Mouse (Mus musculus): ENCODE results near the gene Olfr288.

Gene Olfr288

DNA sequence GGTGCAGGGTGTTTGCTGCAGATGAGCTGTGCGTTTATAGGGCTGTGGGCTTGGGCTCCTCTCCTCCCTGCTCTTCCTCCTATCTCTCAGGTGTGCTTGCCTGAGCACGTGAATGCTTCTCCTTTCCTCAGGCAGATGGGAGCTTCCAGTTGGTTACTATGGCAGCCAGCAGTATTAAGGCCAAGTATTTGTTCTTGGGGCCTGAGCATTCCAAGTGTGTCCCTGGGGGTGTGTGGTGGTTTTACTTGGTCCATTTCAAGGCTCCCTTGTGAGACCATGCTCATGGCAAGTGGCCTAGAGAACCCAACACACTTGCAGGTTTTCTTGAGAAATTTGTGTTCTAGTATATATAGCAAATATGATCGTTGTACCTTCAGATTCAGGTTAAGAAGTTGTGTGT is at the start of gene Olfr288:
Gene Olfr288 (minus strand): TSS at position 101 of the 400 bp plus-strand sequence.
- no peak for DNase-seq (ENCODE audit: low spot score)

DNA sequence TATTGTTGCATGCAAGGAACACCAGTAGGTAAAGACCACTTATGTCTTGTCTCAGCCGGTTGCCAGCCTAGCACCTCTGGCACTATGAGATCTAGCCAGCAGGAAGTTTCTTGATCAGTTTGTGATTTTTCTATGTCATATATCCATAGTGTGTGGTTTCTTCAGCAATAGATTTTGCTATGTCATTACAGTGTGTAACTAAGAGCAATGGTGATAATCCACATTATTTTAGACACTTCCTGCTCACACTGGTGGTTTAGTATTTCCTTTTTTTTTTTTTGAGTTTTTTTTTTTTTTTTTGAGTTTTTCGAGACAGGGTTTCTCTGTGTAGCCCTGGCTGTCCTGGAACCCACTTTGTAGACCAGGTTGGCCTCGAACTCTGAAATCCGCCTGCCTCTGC is 40.1 kb upstream of the Olfr288 start:
- DNase-seq (ENCODE audit: low spot score): no peak

DNA sequence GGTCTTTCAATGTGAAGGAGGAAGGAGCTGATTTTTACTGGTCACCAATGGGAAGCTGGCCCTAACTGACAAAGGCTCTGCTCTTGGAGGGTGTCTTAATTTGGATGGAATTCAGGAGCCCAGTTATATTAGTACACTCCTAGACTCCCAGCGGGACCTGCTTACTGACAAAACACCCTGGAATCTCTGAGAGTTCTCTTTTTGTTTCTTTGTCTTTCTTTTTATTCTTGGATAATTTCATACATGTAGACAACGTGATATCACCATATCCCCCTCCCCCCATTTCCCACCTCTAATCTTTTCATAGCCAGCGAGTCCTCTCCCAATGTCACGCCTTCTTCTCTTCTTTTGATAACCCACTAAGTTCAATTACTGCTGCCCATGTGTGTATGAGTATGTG is 39.0 kb upstream of the Olfr288 start, which contains the start of gene Olfr286:
Gene Olfr286 (minus strand): TSS at position 101 of the 400 bp plus-strand sequence.
- DNase-seq (ENCODE audit: low spot score): no peak

DNA sequence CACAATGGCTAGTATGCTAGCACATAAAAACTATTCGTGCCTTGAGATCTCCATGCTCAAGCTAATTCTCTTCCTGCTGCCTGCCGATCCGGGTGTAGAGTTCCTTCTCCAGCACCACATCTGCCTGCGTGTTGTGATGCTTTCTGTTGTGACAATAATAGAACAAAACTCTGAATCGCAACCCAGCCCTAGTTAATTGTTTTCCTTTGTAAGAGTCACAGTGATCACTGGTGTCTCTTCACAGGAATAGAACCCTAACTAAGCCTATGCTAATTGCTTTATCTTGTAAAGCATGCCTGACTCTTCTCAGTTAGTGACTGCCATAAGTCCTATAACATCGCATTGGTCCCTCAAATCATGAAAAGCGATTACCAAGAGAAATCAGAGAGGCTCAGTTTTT is 30.8 kb upstream of the Olfr288 start:
- no peak for DNase-seq (ENCODE audit: low spot score)

DNA sequence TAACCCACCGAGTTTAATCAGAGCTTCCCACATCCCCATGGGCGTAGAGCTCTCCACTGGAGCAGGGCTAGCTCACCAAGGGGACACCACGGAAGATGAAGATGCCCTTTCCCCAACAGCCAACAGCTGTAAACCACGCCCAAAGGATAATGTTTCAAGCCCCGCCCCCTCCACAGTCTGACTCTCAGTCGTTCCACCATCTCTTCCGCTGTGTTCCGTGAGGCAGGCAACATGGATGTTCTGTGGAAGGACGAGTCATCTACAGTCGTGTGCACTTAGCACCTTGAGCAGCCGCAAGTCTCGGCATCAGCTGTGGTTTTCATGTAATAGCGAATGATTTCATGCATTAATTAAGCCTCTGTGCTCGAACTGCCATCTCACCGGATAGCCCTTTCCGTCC is 30.3 kb upstream of the Olfr288 start:
- no peak for DNase-seq (ENCODE audit: low spot score)

DNA sequence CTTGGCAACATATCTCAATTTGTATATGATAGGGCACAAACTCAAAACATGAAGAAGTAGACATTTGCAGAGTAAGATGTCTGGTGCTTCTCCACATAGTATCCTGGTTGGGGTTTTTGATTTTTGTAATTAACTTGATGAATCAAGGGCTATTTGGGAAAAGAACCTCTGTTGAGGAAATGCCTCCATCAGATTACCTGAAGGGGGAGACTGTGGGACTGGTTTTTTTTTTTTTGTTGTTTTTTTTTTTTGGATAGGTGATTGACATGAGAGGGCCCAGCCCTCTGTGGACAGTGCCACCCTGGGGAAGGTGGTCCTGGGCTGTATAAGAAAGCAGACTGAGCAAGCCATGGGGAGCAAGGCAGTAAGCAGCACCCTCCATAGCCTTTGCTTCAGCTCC is 27.0 kb upstream of the Olfr288 start:
- DNase-seq (ENCODE audit: low spot score): no peak

DNA sequence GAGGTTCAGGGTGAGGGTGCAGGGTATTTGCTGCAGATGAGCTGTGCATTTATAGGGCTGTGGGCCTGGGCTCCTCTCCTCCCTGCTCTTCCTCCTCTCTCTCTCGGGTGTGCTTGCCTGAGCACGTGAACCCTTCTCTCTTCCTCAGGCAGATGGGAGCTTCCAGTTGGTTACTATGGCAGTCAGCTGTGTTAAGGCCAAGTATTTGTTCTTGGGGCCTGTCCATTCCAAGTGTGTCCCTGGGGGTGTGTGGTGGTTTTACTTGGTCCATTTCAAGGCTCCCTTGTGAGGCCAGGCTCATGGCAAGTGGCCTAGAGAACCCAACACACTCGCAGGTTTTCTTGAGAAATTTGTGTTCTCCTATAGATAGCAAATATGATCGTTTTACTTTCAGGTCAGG is 25.5 kb upstream of the Olfr288 start, which contains the start of the genes Gm44579 and Olfr287:
Gene Gm44579 (minus strand): TSS at position 101 of the 400 bp plus-strand sequence.
Gene Olfr287 (minus strand): TSS at position 180 of the 400 bp plus-strand sequence.
- DNase-seq (ENCODE audit: low spot score): no peak

DNA sequence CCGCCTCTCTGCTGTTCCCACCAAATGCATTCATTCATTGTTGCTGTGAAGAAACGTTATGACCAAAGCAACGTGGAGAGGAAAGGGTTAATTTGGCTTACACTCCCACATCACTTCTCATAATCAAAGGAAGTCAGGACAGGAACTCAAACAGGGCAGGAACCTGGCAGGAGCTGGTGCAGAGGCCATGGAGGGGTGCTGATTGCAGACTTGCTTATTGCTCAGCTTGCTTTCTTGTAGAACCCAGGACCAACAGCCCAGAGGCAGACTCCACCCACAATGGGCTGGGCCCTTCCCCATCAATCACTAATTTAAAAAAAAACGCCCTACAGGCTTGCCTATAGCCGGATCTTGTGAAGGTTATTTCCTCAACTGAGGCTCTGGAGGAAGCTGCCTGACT is 18.8 kb upstream of the Olfr288 start:
- DNase-seq (ENCODE audit: low spot score): no peak

DNA sequence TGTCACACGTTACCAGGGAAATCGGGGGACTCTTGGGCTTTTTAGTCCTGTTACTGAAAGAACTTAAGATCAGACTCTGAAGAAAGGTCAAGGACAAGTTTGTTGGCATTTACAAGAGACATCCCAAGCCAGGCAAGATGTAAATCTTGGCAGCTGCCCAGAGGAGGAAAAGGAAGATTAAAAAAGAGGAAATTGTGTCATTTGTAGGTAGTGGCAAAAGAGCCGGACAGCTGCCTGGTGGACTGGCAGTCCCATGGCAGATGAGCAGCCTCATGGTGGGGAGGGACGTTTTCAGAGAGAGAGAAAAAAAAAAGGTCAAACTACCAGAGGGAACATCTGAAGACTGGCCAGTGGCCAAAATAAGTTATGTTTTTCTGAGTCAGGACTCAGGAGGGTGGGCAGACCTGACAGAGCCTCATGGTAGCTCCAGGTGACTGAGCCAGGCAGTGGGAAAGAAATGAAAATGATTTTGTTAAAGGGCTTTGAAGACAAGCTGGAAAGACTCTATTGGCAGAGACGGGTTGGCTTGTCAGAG is 18.1 kb upstream of the Olfr288 start:
- DNase-seq (ENCODE audit: low spot score): no peak

DNA sequence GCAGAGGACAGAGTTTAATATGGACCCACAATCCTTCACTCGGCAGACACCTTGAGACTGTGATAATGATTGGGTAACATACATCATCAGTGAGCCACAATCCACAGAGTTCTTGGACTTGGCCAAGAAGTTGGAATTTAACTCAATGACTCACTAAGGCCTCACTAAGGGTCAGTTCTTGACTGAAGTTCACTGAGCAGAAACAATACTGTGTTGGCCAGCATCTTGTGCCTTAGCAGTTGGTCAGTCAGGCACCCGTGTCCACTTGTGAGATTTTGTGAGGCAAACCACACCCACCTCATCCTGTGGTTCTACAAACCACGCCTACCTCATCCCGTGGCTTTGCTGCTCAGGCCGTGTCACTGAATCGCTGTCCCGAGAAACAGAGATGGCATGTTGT is 14.3 kb upstream of the Olfr288 start:
- no peak for DNase-seq (ENCODE audit: low spot score)

DNA sequence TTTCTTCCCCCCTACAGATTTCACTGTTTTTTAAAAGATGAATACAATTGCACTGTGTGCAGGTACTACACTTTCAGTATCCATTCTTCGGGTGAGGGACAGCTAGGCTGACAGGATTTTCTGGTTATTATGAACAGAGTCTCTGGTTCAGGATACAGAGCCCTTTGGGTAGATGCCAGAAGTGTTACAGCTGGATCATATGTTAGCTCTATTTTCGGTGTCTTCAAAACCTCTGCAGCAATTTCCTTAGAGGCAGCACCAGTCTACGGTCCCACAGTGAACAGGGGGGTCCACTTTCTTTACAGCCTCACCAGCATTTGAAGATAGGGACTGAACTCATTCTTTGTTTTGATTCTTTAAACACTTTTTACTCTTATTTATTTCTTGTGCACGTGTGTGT is 10.9 kb downstream of the Olfr288 start:
- no peak for DNase-seq (ENCODE audit: low spot score)

DNA sequence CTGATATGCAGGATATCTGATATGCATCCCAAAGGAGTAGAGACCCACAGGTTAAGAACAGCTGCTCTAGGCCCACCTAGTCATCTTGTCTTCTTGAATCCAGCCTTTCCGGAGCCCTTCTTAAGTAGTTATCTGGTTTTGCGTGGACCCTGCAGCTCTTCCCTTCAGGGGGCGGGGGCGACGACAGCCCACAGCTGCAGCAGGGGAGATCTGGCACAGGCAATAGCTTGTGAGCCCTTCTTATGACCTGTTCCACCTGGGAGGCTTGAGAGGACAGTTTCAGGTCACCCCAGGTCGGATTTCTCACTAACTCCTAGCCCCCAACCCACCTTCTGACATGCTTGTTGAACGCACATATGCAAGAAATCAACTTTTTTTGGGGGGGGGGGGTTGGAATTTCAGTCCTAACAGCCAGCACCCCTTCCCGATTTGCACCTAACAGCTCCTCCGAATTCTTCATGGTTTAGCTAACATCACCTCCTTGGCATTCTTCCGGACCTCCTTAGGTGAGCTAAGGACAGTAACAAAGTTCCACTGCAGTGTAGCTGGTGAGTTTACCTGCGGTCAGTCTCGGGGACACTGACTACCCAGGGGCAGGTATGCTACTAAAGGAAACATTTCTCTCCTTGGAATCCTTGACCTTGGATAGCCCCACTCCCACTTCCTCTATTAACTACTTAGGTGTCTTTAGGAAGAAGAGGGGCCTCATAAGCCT is 13.3 kb downstream of the Olfr288 start:
- DNase-seq (ENCODE audit: low spot score): no peak

DNA sequence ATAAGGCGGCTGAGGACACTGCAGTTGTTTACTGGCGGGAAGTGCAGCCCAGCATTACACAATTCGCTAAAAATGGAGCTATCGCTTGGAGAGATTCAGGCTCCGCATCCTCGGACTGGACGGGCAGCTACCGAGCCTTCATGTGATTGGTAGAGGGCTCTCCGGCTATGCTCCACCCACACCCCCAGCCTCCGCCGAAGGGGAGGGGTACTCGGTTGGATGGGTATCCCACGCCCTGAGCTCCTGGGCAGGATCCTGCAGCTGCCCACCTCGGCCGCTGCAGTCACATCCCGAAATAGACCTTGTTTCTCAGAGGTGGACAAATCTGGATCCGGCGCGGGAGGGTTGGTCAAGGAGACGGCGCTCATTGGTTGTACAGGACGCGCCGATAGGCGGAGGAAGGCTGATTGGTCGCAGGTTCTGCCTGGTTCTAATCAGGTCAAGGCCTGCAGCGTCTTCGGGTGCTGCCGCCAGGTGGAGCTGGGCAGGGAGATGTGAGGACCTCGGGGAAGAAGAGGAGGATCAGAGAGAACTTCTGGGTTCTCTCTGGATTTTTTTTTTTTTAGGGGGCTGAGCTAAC is 14.1 kb downstream of the Olfr288 start:
- DNase-seq (ENCODE audit: low spot score): peak; percentile 61

DNA sequence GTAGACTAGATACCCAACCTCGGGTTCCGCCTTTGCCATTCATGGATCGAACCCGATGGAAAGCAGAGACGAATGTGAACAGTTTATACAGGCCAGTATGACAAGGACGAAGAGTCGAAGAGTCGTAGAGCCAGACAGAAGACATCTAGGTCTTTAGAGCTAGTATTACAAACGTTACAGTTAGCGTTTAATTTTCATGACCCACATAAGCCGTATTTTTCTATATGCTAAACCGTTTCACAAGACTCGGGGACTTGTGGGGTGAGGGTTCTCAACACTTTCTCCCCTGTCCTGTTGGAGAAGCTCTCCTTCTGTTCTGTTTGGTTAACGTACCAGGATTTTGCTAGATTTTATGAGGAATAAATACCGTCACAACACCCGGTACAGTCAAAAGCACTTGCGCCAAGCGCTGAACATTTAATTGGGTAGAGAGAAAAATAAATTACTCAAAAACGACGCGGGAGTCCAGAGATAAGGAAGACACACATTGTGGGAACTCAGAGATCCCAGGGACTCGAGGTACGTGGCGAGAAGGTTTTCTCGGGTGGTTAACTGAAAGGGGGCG is 14.7 kb downstream of the Olfr288 start:
- DNase-seq (ENCODE audit: low spot score): no peak

DNA sequence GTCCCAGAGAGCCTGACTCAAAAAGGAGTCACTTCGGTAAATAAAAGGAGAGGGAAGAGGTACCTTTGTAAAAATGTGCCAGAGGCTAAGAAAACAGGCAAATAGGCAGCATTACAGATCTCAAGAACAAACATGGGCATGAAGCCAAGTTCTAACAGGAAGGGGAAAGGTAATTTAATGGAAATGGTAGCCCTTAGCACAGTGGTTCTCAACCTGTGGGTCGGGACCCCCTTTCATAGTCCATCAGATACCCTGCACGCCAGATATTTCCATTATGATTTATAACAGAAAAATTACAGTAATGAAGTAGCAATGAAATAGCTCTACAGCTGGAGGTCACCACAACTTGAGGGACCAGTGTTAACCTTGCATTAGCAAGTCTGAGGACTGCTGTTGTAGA is 18.0 kb downstream of the Olfr288 start:
- no peak for DNase-seq (ENCODE audit: low spot score)

DNA sequence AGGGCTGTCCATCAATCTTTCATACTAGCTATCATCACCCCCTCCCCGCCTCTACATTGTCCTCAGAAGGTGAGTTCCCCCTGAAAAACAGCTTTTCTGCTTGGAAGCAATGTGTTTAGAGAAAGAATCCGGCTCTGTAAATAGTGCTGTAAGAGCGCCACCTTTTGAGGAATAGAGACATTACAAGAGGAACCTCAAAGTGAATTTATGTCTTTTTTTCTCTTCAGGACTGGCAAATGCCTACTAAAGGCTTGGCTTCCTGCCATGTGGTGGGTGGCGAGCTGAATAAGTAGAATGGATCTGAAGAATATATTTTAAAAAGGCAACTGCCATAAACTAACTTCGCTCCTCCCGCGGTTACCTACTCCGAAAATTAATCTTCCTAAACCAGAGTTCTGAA is 21.5 kb downstream of the Olfr288 start:
- peak; percentile 17 for DNase-seq (ENCODE audit: low spot score)

DNA sequence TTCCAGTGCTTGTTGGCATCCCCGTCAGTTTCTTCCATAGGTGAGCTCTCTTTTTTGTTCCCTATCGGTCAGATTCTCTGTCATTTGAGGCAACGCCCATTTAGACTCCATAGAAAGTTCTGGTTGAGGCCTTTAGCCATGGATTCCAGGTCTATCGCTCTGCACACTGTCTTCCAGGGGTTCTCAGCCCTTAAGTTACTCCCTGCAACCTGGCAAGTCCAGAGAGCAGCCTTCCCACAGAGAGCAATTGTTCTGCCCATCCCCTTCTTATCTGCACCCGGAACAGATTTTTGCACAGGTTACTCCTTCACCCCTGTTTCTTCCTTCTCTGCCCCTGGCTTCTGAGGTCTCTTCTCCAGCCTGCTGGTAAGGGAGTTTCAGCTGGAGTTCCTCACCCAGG is 23.2 kb downstream of the Olfr288 start:
- no peak for DNase-seq (ENCODE audit: low spot score)

DNA sequence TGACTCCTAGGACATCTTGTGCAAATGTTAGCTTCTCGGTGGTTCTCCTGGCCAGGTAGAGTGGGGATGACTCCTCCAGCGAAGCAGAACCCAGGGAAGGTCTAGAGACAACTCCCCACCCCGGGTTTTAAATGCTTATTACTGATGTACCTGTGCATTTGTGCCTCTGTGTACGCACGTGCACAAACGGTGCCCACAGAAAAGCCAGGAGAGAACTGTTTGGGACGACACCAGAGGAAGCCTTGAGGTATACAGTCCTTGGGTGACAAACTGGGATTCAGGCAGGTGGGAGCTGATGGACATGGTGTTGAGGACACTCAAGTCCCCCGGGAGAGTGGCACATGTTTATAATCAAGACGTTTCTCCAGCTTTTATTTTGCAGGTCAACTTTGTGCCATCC is 24.4 kb downstream of the Olfr288 start:
- no peak for DNase-seq (ENCODE audit: low spot score)

DNA sequence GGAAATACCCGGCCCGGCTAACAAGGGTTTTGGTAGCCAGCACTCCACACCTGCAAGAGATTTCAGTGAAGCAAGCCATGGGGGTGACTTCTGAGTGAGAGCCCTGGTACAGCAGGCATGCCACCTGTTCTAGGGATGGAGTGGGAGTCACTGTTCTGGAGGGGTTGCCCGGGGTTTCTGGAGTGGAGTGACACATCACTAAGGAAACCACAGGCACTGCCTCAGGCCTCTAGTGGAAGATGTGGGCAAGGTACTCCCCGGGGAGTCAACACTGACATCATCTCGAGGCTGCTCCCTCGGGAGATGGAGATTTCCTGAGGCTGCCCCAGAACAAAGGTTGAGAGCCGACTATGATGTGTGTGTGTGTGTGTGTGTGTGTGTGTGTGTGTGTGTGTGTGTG is 25.0 kb downstream of the Olfr288 start:
- no peak for DNase-seq (ENCODE audit: low spot score)

DNA sequence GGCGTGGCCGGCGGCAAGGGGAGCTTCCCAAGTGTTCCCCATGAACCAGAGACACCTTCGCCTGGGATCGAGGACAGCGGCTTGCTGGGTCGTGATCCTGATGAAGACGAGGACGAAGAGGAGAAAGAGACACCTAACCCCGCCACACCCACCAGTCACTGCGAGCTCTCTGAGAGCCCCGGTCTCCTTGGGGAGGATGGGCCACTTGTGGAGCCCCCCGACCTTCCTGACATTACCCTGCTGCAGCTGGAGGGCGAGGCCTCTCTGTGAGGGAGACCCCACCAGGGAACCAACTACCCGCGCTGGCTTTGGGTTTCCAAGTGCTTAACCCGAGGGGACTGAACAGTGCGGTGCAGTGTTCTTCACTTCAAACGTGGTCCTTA is 26.7 kb downstream of the Olfr288 start:
- DNase-seq (ENCODE audit: low spot score): no peak

DNA sequence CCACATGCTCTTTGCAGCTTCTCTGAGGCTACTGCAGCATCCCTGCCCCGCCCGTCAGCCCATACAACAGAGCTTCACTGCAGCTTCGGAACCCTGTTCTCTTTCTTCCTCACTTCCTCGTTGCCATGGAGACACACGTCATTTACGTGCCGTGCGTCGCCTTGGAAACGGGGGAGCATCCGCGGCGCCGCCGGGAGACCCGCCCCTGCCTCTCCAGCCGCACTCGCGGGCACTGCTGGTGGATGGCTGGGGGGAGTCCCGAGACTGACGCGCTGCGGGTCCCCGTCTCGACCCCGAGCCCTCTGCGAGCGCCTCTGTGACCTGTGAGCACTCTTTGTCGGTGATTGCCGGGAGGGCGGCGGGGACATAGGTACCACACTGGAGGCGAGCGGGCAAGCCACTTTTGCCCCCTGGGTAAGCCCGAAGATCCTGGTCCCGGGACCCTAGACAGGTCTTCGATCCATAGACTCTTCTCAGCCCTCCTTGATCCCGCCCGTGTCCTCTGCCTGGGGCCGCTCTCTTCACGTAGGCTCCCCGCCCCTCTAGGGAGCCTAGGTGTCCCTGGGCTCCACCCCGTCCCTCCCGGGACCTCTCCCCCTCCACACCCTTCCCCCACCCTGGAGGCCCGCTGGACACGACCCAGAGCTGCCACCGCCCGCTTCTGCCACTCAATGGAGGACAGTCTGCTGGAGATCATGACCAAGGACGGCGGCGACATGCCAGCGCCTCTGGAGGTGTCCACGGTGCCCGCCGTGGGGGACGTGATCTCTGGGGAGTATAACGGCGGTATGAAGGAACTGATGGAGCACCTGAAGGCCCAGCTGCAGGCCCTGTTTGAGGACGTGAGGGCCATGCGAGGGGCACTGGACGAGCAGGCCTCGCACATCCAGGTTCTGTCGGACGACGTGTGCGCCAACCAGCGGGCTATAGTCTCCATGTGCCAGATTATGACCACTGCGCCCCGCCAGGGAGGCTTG is 27.4 kb downstream of the Olfr288 start:
- peak; percentile 84 for DNase-seq (ENCODE audit: low spot score)

Data from T-cell, adult 2 months (primary cell).